Mouse (Mus musculus) WW6 (cell line): Measurements from ENCODE around the gene Arfgap3.
"Not testable (repeated sequence)": the region's sequence is repeated elsewhere in the genome, so short reads cannot be mapped to it uniquely, and the experiment has no call there.

Source experiments
- DNase-seq: peaks from one replicate; pipeline ENCODE4 v3.0.0-alpha.2; 2013; ENCODE audit warnings: low read depth, low spot score

Gene Arfgap3

DNA sequence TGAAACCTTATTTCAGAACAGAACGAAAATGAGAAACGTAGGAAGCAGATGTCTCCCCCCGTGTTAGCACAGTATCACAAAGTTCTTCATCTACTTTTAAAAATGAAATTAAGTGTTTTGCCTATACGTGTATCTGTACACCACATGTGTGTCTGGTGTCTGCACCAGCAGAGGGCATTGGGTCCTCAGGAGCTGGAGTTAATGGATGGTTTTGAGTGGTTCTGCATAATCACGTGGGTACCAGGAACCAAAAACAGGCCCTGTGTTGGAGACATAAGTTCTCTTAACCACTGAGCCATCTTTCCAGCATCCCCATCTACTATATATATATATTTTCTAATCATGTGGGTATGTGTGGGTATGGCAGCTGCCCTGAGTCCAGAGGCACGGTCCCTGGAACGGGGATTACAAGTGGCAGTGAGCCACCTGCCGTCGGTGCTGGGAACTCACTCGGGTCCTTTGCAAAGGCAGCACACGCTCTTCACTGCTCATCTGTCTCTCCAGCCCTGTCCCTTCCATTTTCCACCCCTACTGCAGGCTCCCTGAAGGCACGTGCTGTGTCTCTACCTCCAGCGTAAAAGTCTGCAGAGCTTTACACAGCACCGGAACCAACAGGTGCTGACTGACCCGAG is 4.0 kb downstream of the Arfgap3 start:
- DNase-seq, result no peak

DNA sequence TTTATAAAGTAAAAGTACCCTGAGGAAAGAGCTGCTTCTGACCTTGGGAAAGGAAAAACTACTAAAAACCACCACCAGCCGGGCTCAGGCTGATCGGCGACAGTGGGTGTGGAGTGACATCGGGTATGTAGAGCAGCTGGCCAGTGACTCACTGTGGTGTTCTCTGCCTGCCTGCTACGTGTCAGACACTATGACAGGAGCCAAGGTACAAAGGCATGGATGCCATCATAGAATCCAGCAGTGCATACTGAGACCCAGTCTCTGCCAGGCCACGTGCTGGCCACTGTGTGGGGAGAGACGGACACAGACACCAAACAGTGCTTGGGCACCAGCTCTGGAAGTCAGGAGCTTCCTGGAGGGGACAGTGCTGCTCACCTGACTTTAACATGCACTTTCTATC is 5.1 kb downstream of the Arfgap3 start:
- DNase-seq, result no peak

DNA sequence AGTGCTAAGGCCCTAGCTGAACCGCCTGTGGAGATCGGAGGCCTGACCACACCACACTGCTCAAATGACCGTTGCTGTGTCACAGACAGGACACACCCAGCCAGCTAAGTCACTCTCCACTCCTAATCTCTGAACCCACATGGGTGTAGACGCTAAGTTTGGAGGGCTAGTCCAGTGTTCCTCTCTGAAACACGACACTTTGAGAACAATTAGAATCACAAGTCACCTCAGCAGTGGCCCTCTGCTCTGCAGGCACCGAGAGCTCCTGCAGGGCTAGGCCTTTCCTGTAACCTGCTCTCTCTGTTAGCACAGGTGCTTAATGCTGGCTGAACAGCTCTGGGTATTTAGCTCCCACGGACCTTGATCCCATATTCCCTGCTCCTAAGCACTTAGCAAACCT is 5.9 kb downstream of the Arfgap3 start:
- DNase-seq, result no peak

DNA sequence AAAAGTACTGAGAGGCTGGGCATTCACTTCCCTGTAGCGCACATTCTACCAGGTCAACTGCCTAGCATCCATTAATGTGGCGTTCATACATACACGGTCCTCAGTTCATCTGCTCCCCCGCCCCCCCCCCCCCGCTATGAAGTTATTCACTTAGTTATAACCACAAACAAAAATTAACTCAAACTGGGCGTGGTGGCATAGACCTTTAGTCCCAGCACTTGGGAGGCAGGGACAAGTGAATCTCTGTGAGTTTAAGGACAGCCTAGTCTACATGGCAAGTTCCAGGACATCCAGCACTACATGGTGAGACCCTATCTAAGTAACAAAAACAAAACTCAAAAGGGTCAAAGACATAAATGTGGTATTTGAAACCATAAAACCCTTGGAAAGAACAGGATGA is 11.1 kb downstream of the Arfgap3 start:
- DNase-seq, result no peak

DNA sequence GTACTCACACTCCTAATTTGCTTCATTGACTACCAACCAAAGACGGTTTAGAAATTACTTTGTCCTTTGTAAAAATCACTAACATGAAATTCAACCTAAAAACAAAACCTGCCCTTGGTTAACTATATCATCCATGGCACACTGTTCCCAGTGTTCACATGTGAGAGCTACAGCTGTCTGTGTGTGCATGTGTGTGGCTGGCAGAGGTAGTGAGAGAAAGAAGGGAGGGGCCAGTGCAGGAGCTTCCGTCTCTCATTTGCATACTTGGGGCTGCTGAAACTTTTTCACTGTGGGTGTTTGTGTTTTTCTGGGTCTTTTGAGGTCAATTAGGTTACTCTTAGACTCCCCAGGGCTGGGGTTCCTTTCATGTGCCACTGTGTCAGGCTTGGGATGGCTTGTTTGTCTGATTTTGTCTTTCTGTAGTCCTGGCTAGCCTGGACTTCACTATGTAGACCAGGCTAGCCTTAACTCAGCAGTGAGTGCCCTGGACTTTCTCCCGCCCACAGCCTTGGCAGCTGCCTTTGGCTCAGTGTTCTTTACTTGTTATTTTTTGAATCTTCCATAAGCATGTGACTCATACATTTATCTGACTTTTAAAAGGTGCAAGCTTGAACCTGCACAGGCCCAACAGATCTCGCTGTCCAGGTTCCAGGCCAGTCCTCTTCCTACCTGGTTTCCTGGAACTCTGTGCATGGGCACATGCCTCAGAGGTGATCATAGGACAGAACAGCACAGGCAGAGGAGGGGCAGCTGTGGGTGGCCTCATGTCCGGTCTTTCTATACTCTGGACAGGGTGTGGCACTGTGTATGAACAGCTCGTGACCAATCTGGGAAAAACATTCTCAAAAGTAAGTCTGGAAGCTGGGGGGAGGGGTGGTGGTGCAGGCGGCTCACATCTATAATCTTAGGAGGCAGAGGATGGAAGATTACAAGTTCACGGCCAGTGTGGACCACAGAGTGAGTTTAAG is 11.9 kb downstream of the Arfgap3 start:
- DNase-seq, result no peak

DNA sequence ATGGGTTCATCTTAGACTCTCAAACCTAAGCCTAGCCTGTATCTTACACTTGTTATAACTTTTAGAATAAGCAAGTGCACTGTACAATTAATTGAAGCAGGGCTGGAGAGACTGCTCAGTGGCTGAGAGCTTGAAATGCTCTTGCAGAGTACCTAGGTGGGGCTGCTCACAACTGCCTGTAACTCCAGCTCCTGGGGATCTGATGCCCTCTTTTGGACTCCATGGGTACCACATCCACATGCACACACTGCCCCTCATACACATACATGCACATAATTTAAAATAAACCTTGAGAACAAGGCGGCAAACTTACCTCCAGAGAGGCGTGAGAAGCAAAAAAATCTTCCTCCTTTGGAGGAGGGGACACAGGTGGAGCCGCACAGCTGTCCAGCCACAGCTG is 17.7 kb downstream of the Arfgap3 start:
- DNase-seq, result no peak

DNA sequence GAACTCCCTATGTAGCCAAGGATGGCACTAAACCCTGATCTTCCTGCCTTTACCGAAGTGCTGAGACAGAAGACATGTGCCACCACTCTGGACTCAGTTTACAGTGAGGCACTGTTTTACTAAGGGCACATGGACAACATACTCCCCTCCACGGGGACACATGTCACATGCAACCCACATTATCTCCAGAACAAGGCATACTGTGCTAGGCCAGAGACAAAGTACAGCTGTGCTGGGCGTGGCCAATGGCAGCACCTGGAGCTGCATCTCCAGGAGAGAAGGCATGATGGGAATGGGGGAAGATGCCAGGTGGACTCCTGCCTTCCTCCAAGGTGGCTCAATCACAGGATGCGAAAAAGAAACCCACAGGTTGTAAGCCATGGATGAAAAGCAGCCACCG is 21.1 kb downstream of the Arfgap3 start:
- no peak for DNase-seq

DNA sequence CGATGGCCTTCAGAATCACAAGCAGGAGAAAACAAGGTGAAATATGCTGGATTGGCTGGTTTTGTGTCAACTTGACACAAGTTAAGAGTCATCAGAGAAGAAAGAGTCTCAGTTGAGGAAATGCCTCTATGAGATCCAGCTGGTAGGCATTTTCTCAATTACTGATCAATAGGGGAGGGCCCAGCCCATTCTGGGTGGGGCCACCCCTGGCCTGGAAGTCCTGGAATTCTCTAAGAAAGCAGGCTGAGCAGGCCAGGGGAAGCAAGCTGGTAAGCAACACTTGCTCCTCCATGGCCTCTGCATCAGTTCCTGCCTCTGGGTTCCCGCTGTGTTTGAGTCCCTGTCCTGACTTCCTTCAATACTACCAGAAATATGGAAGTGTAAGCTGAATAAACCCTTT is 27.0 kb downstream of the Arfgap3 start:
- no peak for DNase-seq

DNA sequence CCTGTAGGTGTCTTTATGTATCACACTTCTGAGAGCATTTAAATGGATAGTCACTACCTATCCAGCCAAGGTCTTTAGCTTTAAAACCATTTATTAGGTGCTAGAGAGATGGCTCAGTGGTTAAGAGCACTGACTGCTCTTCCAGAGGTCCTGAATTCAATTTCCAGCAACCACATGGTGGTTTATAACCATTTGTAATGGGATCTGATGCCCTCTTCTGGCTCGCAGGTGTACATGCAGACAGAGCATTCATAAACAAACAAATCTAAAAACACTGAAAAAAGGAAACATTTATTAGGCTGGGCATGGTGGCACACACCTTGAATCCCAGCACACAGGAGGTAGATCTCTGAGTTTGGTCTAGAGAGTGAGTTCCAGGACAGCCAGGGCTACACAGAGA is 35.1 kb downstream of the Arfgap3 start:
- DNase-seq, result no peak

DNA sequence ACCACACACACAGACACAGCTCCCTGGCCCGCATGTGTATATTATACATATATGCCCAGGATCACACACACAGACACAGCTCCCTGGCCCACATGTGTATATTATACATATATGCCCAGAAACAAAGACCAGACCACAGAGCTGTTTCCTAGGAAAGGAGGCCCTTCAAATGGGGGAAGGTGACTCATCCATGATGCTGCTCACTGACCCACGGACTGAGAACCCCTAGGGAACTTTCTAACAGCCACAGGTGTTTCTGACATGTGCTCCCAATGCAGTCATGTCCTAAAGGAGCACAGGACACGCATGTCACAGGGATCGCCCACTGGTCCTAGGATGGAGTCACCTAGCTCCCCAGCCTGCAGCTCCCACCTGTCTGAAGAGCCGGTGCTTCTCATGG is 40.2 kb downstream of the Arfgap3 start:
- no peak for DNase-seq

DNA sequence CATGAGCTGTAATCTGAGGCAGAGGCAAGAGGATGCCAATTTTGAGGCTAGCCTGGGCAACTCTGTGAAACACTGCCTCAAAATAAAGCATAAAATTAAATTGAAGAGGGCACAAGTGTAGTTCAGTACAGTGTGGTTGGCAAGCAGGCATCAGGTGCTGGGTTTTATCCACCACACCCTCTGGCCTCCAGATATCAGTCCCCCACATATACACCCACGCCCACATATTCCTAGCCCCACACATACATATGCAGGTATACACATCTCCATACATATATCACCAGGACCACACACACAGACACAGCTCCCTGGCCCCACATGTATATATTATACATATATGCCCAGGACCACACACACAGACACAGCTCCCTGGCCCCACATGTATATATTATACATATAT is 41.3 kb downstream of the Arfgap3 start:
- not testable (repeated sequence) for DNase-seq

DNA sequence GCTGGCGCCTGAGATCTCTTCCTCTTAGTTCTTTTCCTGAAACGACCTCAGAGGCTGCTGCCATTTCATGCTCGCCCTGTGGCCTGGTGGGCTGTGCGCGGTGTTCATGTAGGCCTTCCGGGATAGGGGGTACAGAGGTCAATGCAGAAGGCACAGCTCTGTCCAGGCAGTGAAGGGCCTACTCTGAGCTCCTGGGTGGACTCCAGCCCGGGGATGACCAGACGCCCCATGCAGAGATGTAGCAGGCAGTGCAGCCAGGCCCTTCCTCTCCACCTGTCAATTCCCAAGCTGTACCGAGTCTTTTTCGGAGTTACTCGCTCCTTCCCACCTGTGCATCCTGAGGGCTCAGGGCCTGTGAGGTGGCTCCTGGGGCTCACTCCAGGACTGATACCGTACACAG is 43.9 kb downstream of the Arfgap3 start:
- no peak for DNase-seq

DNA sequence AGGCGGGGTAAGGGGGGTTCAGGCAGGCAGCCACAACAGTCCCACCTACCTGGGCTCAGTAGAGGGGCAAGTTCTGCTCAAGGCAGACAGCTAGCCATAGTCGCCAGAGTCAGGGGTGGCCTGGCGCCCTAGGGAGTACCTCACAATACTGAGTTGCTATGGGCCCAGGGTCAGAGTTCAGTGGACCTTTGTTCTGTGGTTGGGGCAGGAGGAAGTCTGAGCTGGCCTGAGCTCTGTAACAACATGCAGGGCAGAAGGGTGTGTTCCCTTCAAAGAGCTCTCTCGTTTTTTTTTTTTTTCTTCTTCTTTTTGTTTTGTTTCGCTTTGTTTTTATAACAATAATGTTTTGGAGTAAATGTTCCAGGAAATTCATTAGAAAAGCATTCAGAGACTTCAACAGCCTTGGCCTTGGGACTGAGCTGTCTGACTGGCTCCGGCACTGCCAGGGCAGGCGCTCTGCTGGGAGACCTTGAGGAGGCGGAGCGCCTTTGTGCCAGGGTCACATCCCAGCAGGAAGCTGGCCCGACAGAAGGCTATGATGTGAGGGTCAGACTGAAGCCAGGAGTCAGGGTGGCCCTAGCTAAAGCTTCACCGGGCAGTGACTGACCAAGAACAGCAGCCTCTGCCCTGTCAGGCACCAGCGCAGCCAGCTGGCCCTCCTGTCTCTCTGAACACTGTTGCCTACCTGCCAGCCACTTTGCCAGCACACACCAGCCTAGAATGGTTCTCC is 44.7 kb downstream of the Arfgap3 start:
- DNase-seq, result no peak

DNA sequence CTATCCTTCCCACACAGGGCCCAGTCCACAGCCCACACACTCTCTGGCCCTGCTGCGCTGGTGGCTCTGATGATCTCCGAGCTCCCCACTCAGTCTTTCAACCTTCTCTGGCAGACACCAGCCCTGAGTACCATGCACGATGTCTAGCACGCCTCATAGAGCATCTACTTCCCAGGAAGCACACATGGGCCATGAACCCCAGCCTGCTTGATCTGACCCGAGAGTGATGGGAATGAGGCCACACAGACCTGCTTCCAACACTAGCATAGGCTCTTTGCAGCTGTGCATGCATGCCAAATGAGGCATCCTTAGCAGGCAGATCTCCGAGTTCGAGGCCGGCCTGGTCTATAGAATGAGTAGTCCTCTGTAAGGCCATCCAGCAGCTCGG is 45.2 kb downstream of the Arfgap3 start:
- DNase-seq, result no peak

DNA sequence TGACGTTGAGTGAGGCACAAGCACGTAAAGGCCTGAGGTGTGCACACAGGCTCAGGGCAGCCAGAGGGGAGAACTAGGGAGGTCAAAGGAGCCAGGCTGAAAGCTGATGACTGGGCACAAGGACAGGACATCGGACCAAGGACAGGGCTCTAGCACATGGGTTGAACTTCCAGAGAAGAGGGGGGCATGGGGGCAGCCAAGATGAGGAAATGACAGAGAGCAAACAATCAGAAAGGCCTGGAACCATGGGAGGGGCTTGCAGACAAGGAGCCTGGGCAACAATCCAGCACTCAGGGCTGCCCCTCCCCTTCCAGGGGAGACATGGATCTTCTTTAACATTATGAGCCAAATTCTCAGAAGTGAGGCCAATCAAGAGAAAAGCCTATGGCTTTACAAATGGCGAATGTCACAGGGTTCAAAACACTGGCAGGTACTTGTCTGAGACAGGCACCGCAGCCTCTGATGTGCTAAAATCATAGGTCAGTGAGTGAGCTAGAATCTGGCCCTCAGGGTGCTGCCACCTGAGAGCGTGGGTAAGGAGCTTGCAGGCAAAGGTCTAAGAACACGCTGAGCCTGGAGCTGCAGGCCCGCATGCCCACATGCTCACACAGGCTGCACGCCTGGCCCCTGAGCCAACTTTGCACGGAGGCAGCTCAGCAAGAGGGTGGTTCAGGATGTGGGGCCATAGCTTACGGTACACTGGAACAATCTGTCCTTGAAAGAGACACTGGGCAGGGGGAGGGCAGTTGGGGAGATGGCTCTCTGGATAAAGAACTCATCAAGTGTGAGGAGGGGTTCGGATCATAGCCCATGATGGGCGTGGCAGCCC is 46.2 kb downstream of the Arfgap3 start:
- no peak for DNase-seq

DNA sequence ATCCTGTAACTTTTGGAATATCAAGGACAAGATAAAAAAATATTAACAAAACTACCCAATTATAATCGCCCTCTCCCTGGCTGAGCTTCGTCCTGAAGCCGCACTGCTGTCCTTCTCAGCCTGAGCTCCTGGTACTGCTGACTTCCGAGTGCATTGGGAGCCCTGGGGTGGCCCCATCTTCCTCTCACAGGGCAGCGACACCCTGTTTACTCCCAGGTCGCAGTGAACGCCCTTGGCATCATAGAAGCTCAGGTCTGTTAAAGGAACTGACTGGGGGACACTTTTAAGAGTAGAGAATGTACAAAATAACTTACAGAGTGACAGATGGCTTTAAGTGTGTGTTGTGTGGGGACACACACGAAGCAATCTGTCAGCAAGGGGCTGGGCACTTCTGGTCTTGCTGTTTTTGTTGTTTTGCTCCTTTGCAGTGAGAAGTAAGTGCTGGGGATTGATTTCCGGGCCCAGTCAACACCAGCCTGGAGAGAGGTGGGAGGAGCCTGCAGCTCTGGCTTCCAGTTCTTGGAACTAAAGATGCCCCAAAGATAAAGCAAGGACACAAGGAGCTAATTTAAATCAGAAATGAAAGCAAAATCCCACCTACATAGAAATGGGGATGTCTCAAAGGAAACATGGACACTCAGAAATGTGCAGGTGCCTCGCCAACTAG is 50.0 kb downstream of the Arfgap3 start:
- DNase-seq, result no peak

DNA sequence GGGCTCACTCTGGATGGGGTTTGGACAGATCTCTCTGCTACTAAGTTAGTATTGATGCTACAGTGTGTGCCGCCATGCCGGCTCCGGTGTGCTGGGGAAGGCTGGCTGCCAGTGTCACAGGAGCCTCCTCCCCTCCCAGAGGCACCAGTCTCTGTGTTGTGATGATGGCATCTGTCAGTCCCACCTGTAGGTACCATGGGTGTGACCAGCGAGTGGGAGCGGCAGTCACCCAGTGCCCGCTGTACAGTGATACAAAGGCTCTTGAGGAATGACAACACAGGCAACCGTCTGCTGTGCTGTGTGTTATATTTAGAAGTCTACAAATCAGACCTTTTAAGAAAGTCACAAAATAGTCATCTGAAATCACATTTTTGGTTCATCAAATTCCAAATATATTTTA is 50.6 kb downstream of the Arfgap3 start:
- no peak for DNase-seq

DNA sequence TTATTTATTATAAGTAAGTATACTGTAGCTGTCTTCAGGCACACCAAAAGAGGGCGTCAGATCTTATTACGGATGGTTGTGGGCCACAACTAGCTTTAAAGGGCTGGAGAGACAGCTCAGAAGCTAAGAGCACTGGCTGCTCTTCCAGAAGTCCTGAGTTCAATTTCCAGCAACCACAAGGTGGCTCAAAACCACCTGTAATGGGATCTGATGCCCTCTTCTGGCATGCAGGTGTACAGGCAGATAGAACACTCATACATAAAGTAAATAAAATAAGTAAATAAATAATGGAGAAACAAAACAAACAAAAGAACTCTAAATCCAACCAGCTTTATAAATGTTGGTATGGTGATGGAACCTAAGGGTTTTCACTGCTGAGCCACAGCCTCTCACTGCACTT is 51.2 kb downstream of the Arfgap3 start:
- DNase-seq, result no peak

DNA sequence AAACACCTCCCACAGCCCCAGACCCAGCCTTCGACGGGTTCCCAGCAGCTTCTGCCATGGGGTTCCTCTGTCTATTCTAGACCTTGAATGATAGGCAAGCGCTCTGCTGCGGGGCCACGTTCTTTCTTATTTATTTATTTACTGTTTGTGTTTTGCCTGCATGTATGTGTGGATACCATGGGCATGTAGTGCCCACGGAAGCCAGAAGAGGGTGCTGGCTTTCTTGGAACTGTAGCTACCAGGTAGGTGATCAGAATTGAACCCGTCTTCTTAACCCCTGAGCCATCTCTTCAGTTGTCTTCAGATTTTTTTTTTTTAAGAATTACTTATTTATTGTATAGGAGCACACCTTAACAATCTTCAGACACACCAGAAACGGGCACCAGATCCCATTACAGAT is 51.7 kb downstream of the Arfgap3 start:
- no peak for DNase-seq

DNA sequence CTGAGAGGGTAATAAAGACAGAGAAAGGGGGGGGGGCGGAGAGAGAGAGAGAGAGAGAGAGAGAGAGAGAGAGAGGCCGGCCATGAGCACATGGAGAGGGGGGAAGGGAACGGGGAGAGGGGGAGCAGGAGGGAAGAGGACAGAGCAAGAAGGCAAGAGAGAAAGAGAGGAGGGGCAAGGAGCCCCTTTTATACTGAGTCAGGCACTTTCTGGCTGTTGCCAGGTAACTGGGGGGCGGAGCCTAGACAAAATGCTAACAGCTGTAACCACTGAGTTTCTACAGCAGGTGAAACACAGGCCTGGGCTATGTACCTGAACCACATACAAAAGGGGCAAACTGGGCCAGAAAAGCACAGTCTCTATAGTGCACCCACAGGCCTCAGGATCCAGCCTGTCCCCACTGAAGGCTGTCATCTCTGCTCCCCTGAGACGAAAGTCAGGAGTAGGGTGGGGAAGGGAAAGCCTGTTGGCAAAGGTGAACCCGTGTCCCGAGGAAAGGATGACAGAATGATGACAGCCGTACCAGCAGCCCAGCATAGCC is 53.2 kb downstream of the Arfgap3 start:
- no peak for DNase-seq

DNA sequence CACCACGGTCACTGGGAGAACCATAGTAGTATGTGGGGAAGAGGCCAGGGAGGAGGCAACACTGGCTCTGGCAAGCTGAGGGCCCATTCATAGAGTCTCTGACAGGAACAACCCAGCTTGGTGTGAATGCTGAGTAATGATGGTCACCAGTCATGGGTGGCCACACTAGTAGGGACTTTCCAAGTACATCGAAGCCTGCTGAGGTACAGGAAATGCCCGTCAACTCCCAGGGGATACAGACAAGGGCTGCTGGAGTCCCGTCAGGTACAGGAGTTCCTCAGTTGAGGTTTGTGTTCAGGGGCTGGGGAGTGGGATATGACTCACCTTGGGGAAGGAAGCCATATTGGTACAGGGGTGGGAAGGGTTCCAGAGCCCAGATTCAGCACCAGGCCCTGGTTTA is 54.0 kb downstream of the Arfgap3 start:
- no peak for DNase-seq
